ENCODE assay signal across 8 mouse cellular contexts in genomic region chr10:120422050-120422449, GRCm38 (mm10). TPM values are rescaled to one million over a fixed set of nuclear protein-coding genes. Genes with fewer than 3 reads are reported as not detected.
DNase-seq lines count a peak whose midpoint lies in the region; ATAC-seq and TF ChIP-seq lines count a peak whose summit lies in the region.

No protein-coding gene starts in this region.

- ATAC-seq in Patski: peak; percentile 83
- ATAC-seq in hematopoietic stem cell, adult 5-6 weeks (replicated peaks in 1 of 2; ENCODE audit: insufficient read depth in 1 of 2, low FRiP score in 2 of 2, low TSS enrichment in 1 of 2, low read depth in 1 of 2, poor library complexity in 2 of 2, severe bottlenecking in 2 of 2): peak; percentile 59 to 75

- H3K27ac ChIP-seq in cerebellum, adult 2 months (ENCODE audit: insufficient read depth, low read length): no peak overlapping the region

- in situ Hi-C loops in Patski (cut with MboI; ENCODE audit: low pct_unique_long_range_greater_than_20kb): no loop called here

- no peaks in the 10 kb centered on the region for H3K4me1 ChIP-seq in cerebellum, adult 2 months (ENCODE audit: control insufficient read depth, insufficient read depth, low read length)

- 3% methylated on average over 10 of the region's 10 CpGs for WGBS in cerebellum, adult 2 months

- no peaks in the 10 kb centered on the region for H3K27me3 ChIP-seq in Patski
- peaks cover 3% of the 10 kb centered on the region; the same call in 1 of the 2 replicates for H3K27me3 ChIP-seq in cerebellum, adult 2 months (ENCODE audit: control insufficient read depth, insufficient read depth, low read length)

- H3K4me3 ChIP-seq in cerebellum, adult 2 months (replicated peaks; ENCODE audit: insufficient read depth, low read depth, low read length): no peak overlapping the region

- CTCF ChIA-PET in Patski (lab: Charles Lee): interaction anchor here (1.1 to 1.4 kb wide), 4 partner anchors 11 to 442 kb away, joined by 3 read pairs; no protein-coding TSS in a partner anchor

- POLR2A ChIA-PET in Patski (lab: Charles Lee): interaction anchor here (0.7 to 0.8 kb wide), 3 partner anchors 8 to 42 kb away, joined by 3 to 5 read pairs (median 4); no protein-coding TSS in a partner anchor

- TF ChIP-seq CTCF in Patski (IDR thresholded peaks at IDR 0.05): no peak
- no peak for TF ChIP-seq CTCF in cerebellum, adult 2 months (IDR thresholded peaks at IDR 0.05; ENCODE audit: borderline replicate concordance, insufficient read depth, low read depth, low read length)

- TF ChIP-seq POLR2A in cerebellum, adult 2 months (IDR thresholded peaks at IDR 0.05; ENCODE audit: borderline replicate concordance, insufficient read depth, low read length): no peak

- DNase-seq in Patski (ENCODE audit: low read depth, low spot score): peak; percentile 96
- peak; percentile 62 to 81 for DNase-seq in cerebellum, adult 2 months
- DNase-seq in frontal cortex, postnatal 36 days (ENCODE audit: low spot score in 2 of 2): peak; percentile 39 to 54
- peak; percentile 61 for DNase-seq in layer of hippocampus, adult 9-11 months
- peak; percentile 94 for DNase-seq in lung, postnatal 36 days
- peak; percentile 50 for DNase-seq in telencephalon, adult 2 months (ENCODE audit: low read depth, low spot score)
- DNase-seq in spleen, postnatal 14 days (ENCODE audit: low spot score in 2 of 2): no peak

RNA-seq across cellular contexts. Expression of gene Hmga2, which starts 54.2 kb away (rescaled TPM):
- 12.5 TPM for polyA plus RNA-seq in Patski (2021)
- polyA plus RNA-seq in cerebellum, adult 2 months (2012; rRNA removed): 0.05 and 0.06 TPM in 2 replicates
- 3.4 and 10.8 TPM in 2 replicates for total RNA-seq in hematopoietic stem cell, adult 5-6 weeks (2017)

Comparison
In these comparisons a context has a peak if more than half of its experiments do, and no peak if none do; other contexts are left out.
1. DNase-seq: peak in Patski (single experiment), cerebellum, adult 2 months (2 of 2), frontal cortex, postnatal 36 days (2 of 2), layer of hippocampus, adult 9-11 months (single experiment), lung, postnatal 36 days (single experiment) and telencephalon, adult 2 months (single experiment); none in spleen, postnatal 14 days (0 of 2).
2. RNA of gene Hmga2, which starts 54.2 kb away (polyA plus RNA-seq): 12.5 TPM in Patski (single experiment); 0.05 to 0.06 TPM in cerebellum, adult 2 months; every median in the first group is over 10 times any median in the second.